Mouse (Mus musculus): ENCODE results near the gene Slc35f6. TPM values are rescaled to one million over a fixed set of nuclear protein-coding genes. Genes with fewer than 3 reads are reported as not detected.

Gene Slc35f6
- polyA plus RNA-seq, 1 experiment from 2014 or later, result 28.7 TPM

Small RNA genes within 50 kb of the gene (microRNA-seq; reads per million reads assigned to microRNA genes)
- not detected for gene Mir5625

Other genes starting within 250 kb of the Slc35f6 start
- gene Otof, start 186.0 kb upstream of the Slc35f6 start, polyA plus RNA-seq (2014; fragmentation: Nextera tagmentation; extraction: Ambion mirVana), result 0.04 and 0.18 TPM in 2 replicates
- gene 1700001C02Rik, start 181.9 kb upstream of the Slc35f6 start, polyA plus RNA-seq (2014; fragmentation: Nextera tagmentation; extraction: Ambion mirVana), result not detected in 2 replicates
- not detected in 2 replicates for gene Cib4, start 102.1 kb upstream of the Slc35f6 start, polyA plus RNA-seq (2014; fragmentation: Nextera tagmentation; extraction: Ambion mirVana)
- gene Kcnk3, start 59.8 kb upstream of the Slc35f6 start, polyA plus RNA-seq (2014; fragmentation: Nextera tagmentation; extraction: Ambion mirVana), result 0.59 and 0.92 TPM in 2 replicates
- gene Cenpa, start 18.8 kb downstream of the Slc35f6 start, polyA plus RNA-seq (2014; fragmentation: Nextera tagmentation; extraction: Ambion mirVana), result 335 and 359 TPM in 2 replicates
- gene Dpysl5, start 63.6 kb downstream of the Slc35f6 start, polyA plus RNA-seq (2014; fragmentation: Nextera tagmentation; extraction: Ambion mirVana), result 102 and 104 TPM in 2 replicates
- gene Mapre3, start 166.7 kb downstream of the Slc35f6 start, polyA plus RNA-seq (2014; fragmentation: Nextera tagmentation; extraction: Ambion mirVana), result 38.7 and 43.7 TPM in 2 replicates
- gene Tmem214, start 220.1 kb downstream of the Slc35f6 start, polyA plus RNA-seq (2014; fragmentation: Nextera tagmentation; extraction: Ambion mirVana), result 42.1 and 47.3 TPM in 2 replicates
- 23.2 and 25.3 TPM in 2 replicates for gene Agbl5, start 240.8 kb downstream of the Slc35f6 start, polyA plus RNA-seq (2014; fragmentation: Nextera tagmentation; extraction: Ambion mirVana)

Data from neural tube, embryonic 11.5 days (tissue).